Mouse (Mus musculus): ENCODE results near the gene Gzmb. TPM values are rescaled to one million over a fixed set of nuclear protein-coding genes. Genes with fewer than 3 reads are reported as not detected.

The Gzmb gene
- total and polyA plus RNA-seq, 2 experiments from 2014 or later, result not detected

GRCm38 (mm10) chr14:56266109-56266508 is 4.0 kb upstream of the Gzmb start:
- Histone ChIP-seq H3K36me3 (ENCODE audit: insufficient read depth) (no peaks in the 10 kb centered on the region), H3K27ac (ENCODE audit: low read depth, low read length) (no peak overlapping the region), H3K4me1 (ENCODE audit: insufficient read depth) (no peaks in the 10 kb centered on the region), H3K27me3 (ENCODE audit: insufficient read depth, low read length) (no peaks in the 10 kb centered on the region), H3K4me2 (ENCODE audit: low read depth) (no peak overlapping the region), H3K9ac (no peak overlapping the region), H3K9me3 (ENCODE audit: low read length) (no peaks in the 10 kb centered on the region), H3K4me3 (ENCODE audit: low read depth, low read length) (no peak overlapping the region)
- ATAC-seq (no peak), DNase-seq (no peak)
- WGBS, result 95% methylated on average over 1 of the region's 1 CpGs
- TF ChIP-seq CTCF (IDR thresholded peaks at IDR 0.05; ENCODE audit: low read depth), result no peak

GRCm38 (mm10) chr14:56240409-56240808 is 21.7 kb downstream of the Gzmb start:
- DNase-seq (no peak), ATAC-seq (no peak)
- Histone ChIP-seq H3K4me3 (ENCODE audit: low read depth, low read length) (no peak overlapping the region), H3K9ac (no peak overlapping the region), H3K27ac (ENCODE audit: low read depth, low read length) (no peak overlapping the region), H3K4me1 (ENCODE audit: insufficient read depth) (no peaks in the 10 kb centered on the region), H3K27me3 (ENCODE audit: insufficient read depth, low read length) (no peaks in the 10 kb centered on the region), H3K4me2 (ENCODE audit: low read depth) (no peak overlapping the region), H3K36me3 (ENCODE audit: insufficient read depth) (no peaks in the 10 kb centered on the region), H3K9me3 (ENCODE audit: low read length) (no peaks in the 10 kb centered on the region)
- no peak for TF ChIP-seq CTCF (IDR thresholded peaks at IDR 0.05; ENCODE audit: low read depth)

GRCm38 (mm10) chr14:56234556-56234955 is 27.5 kb downstream of the Gzmb start, which contains the start of gene Gzmc:
Gene Gzmc (minus strand): TSS chr14:56234656.
- no peaks in the 10 kb centered on the region for H3K9me3 ChIP-seq (ENCODE audit: low read length)
- no peak within 1 kb of the TSS for H3K27ac ChIP-seq (ENCODE audit: low read depth, low read length)
- no peak for TF ChIP-seq CTCF (IDR thresholded peaks at IDR 0.05; ENCODE audit: low read depth)
- H3K9ac ChIP-seq, result no peak within 1 kb of the TSS
- H3K36me3 ChIP-seq (ENCODE audit: insufficient read depth), result no peaks in the 10 kb centered on the region
- DNase-seq (no peak), ATAC-seq (no peak)
- no peak within 1 kb of the TSS for H3K4me3 ChIP-seq (ENCODE audit: low read depth, low read length)
- H3K27me3 ChIP-seq (ENCODE audit: insufficient read depth, low read length), result no peaks in the 10 kb centered on the region
- WGBS, result 88% methylated on average over 2 of the region's 2 CpGs
- no peaks in the 10 kb centered on the region for H3K4me1 ChIP-seq (ENCODE audit: insufficient read depth)
- no peak within 1 kb of the TSS for H3K4me2 ChIP-seq (ENCODE audit: low read depth)

- no peaks in the 10 kb centered on the region for H3K4me1 ChIP-seq (ENCODE audit: insufficient read depth)
- 86% methylated on average over 4 of the region's 4 CpGs for WGBS
- no peak for TF ChIP-seq CTCF (IDR thresholded peaks at IDR 0.05; ENCODE audit: low read depth)
These were observed 50.7 kb downstream of the Gzmb start, which contains the start of gene Gzmf for GRCm38 (mm10) chr14:56211317-56211716. Gene Gzmf (minus strand): TSS chr14:56211417.

More at GRCm38 (mm10) chr14:56211317-56211716, 50.7 kb downstream of the Gzmb start, which contains the start of gene Gzmf:
- no peak within 1 kb of the TSS for H3K27ac ChIP-seq (ENCODE audit: low read depth, low read length)
- no peak within 1 kb of the TSS for H3K4me3 ChIP-seq (ENCODE audit: low read depth, low read length)
- no peaks in the 10 kb centered on the region for H3K27me3 ChIP-seq (ENCODE audit: insufficient read depth, low read length)
- no peak within 1 kb of the TSS for H3K4me2 ChIP-seq (ENCODE audit: low read depth)
- no peaks in the 10 kb centered on the region for H3K9me3 ChIP-seq (ENCODE audit: low read length)
- no peak within 1 kb of the TSS for H3K9ac ChIP-seq
- no peaks in the 10 kb centered on the region for H3K36me3 ChIP-seq (ENCODE audit: insufficient read depth)
- ATAC-seq (no peak), DNase-seq (no peak)

Other genes with a start within 250 kb of the Gzmb start
- gene Mcpt1, start 244.3 kb downstream of the Gzmb start, total RNA-seq (2014; rRNA removed), result not detected in 2 replicates
- not detected in 2 replicates for gene Mcpt1, start 244.3 kb downstream of the Gzmb start, polyA plus RNA-seq (2015; fragmentation: Nextera tagmentation; extraction: Ambion mirVana)
- gene Mcpt9, start 231.8 kb downstream of the Gzmb start, total RNA-seq (2014; rRNA removed), result not detected in 2 replicates
- gene Mcpt9, start 231.8 kb downstream of the Gzmb start, polyA plus RNA-seq (2015; fragmentation: Nextera tagmentation; extraction: Ambion mirVana), result not detected in 2 replicates
- not detected in 2 replicates for gene Mcpt2, start 220.2 kb downstream of the Gzmb start, total RNA-seq (2014; rRNA removed)
- not detected in 2 replicates for gene Mcpt2, start 220.2 kb downstream of the Gzmb start, polyA plus RNA-seq (2015; fragmentation: Nextera tagmentation; extraction: Ambion mirVana)
- gene Mcpt4, start 199.9 kb downstream of the Gzmb start, total RNA-seq (2014; rRNA removed), result 0.46 TPM in 1 of 2 replicates, not detected in the other
- gene Mcpt4, start 199.9 kb downstream of the Gzmb start, polyA plus RNA-seq (2015; fragmentation: Nextera tagmentation; extraction: Ambion mirVana), result 0.36 TPM in 1 of 2 replicates, not detected in the other
- not detected in 2 replicates for gene Mcpt8, start 177.0 kb downstream of the Gzmb start, total RNA-seq (2014; rRNA removed)
- not detected in 2 replicates for gene Mcpt8, start 177.0 kb downstream of the Gzmb start, polyA plus RNA-seq (2015; fragmentation: Nextera tagmentation; extraction: Ambion mirVana)
- gene Ctsg, start 159.7 kb downstream of the Gzmb start, total RNA-seq (2014; rRNA removed), result 0.92 TPM in 1 of 2 replicates, not detected in the other
- 0.41 TPM in 1 of 2 replicates, not detected in the other for gene Ctsg, start 159.7 kb downstream of the Gzmb start, polyA plus RNA-seq (2015; fragmentation: Nextera tagmentation; extraction: Ambion mirVana)
- not detected in 2 replicates for gene Gzme, start 141.6 kb downstream of the Gzmb start, total RNA-seq (2014; rRNA removed)
- not detected in 2 replicates for gene Gzme, start 141.6 kb downstream of the Gzmb start, polyA plus RNA-seq (2015; fragmentation: Nextera tagmentation; extraction: Ambion mirVana)
- not detected in 2 replicates for gene Gzmd, start 129.7 kb downstream of the Gzmb start, total RNA-seq (2014; rRNA removed)
- not detected in 2 replicates for gene Gzmd, start 129.7 kb downstream of the Gzmb start, polyA plus RNA-seq (2015; fragmentation: Nextera tagmentation; extraction: Ambion mirVana)
- gene Gzmg, start 102.7 kb downstream of the Gzmb start, total RNA-seq (2014; rRNA removed), result not detected in 2 replicates
- gene Gzmg, start 102.7 kb downstream of the Gzmb start, polyA plus RNA-seq (2015; fragmentation: Nextera tagmentation; extraction: Ambion mirVana), result not detected in 2 replicates
- gene Gzmn, start 87.7 kb downstream of the Gzmb start, total RNA-seq (2014; rRNA removed), result not detected in 2 replicates
- gene Gzmn, start 87.7 kb downstream of the Gzmb start, polyA plus RNA-seq (2015; fragmentation: Nextera tagmentation; extraction: Ambion mirVana), result not detected in 2 replicates
- gene Gzmf, start 50.8 kb downstream of the Gzmb start, total RNA-seq (2014; rRNA removed), result not detected in 2 replicates
- not detected in 2 replicates for gene Gzmf, start 50.8 kb downstream of the Gzmb start, polyA plus RNA-seq (2015; fragmentation: Nextera tagmentation; extraction: Ambion mirVana)
- not detected in 2 replicates for gene Gzmc, start 27.6 kb downstream of the Gzmb start, total RNA-seq (2014; rRNA removed)
- gene Gzmc, start 27.6 kb downstream of the Gzmb start, polyA plus RNA-seq (2015; fragmentation: Nextera tagmentation; extraction: Ambion mirVana), result not detected in 2 replicates
- 0.08 and 0.86 TPM in 2 replicates for gene Atp12a, start 102.8 kb upstream of the Gzmb start, total RNA-seq (2014; rRNA removed)
- gene Atp12a, start 102.8 kb upstream of the Gzmb start, polyA plus RNA-seq (2015; fragmentation: Nextera tagmentation; extraction: Ambion mirVana), result 0.05 and 0.38 TPM in 2 replicates
- gene Rnf17, start 140.3 kb upstream of the Gzmb start, total RNA-seq (2014; rRNA removed), result 0.54 and 3.4 TPM in 2 replicates
- gene Rnf17, start 140.3 kb upstream of the Gzmb start, polyA plus RNA-seq (2015; fragmentation: Nextera tagmentation; extraction: Ambion mirVana), result 0.53 and 0.97 TPM in 2 replicates

Measured in forebrain, postnatal 0 days (tissue).